ENCODE assay signal across 27 mouse cellular contexts in genomic region chr19:45623710-45624109, GRCm38 (mm10). TPM values are rescaled to one million over a fixed set of nuclear protein-coding genes. Genes with fewer than 3 reads are reported as not detected.
DNase-seq lines count a peak whose midpoint lies in the region; ATAC-seq and TF ChIP-seq lines count a peak whose summit lies in the region.
"Had no signal": no experiment of that assay in that cellular context is flagged by ENCODE, and none has a peak within 500 bp of the region (broad histone marks: within the 10 kb centered on the region; RNA-seq: fewer than 3 reads in every experiment).

No protein-coding gene starts in this region.

- no peaks in the 10 kb centered on the region for H3K79me2 ChIP-seq in CH12.LX (replicated peaks; ENCODE audit: control insufficient read depth, extremely low read depth, insufficient read depth, poor library complexity, severe bottlenecking)

- H3K9me3 ChIP-seq in CH12.LX (replicated peaks; ENCODE audit: low read length): no peaks in the 10 kb centered on the region
- H3K9me3 ChIP-seq in intestine, embryonic 16.5 days (ENCODE audit: control insufficient read depth, low read length): no peaks in the 10 kb centered on the region
- H3K9me3 ChIP-seq in midbrain, embryonic 14.5 days (ENCODE audit: control insufficient read depth, low read length): no peaks in the 10 kb centered on the region
- H3K9me3 ChIP-seq in hindbrain, embryonic 11.5 days (ENCODE audit: control insufficient read depth, low read length): no peaks in the 10 kb centered on the region
- H3K9me3 ChIP-seq: G1E; heart, embryonic 12.5 days; heart, embryonic 15.5 days; hindbrain, embryonic 10.5 days had no signal

- ATAC-seq in megakaryocyte progenitor cell, adult 5-6 weeks (replicated peaks; ENCODE audit: poor library complexity): 0 out of 2 replicates have a peak, but pooled peaks have one; percentile 11
- no peak for ATAC-seq in intestine, embryonic 16.5 days
- ATAC-seq in midbrain, embryonic 14.5 days (ENCODE audit: low FRiP score, low TSS enrichment): no peak
- no peak for ATAC-seq in hindbrain, embryonic 11.5 days (ENCODE audit: low FRiP score)
- ATAC-seq: forebrain, embryonic 14.5 days; forebrain, postnatal 0 days; hindbrain, postnatal 0 days; inflammation-experienced regulatory T-cells, adult 6 months; intestine, postnatal 0 days; Patski had no signal

- H3K36me3 ChIP-seq in CH12.LX (replicated peaks in 1 of 2; ENCODE audit: control insufficient read depth in 1 of 2, insufficient read depth in 1 of 2, low read length in 1 of 2): peaks cover 0 to 23% of the 10 kb centered on the region in 2 experiments
- no peaks in the 10 kb centered on the region for H3K36me3 ChIP-seq in intestine, embryonic 16.5 days (ENCODE audit: control insufficient read depth, insufficient read depth, low read length)
- H3K36me3 ChIP-seq in midbrain, embryonic 14.5 days (ENCODE audit: control insufficient read depth, insufficient read depth, low read length): peaks cover 8% of the 10 kb centered on the region; the same call in 1 of the 2 replicates
- no peaks in the 10 kb centered on the region for H3K36me3 ChIP-seq in hindbrain, embryonic 11.5 days (ENCODE audit: control insufficient read depth, insufficient read depth, low read length)
- H3K36me3 ChIP-seq: hindbrain, embryonic 10.5 days had no signal

- no peaks in the 10 kb centered on the region for H3K27me3 ChIP-seq in CH12.LX (replicated peaks)
- H3K27me3 ChIP-seq in intestine, embryonic 16.5 days (replicated peaks; ENCODE audit: control insufficient read depth, insufficient read depth, low read length): no peaks in the 10 kb centered on the region
- H3K27me3 ChIP-seq in midbrain, embryonic 14.5 days (ENCODE audit: control insufficient read depth, insufficient read depth, low read length): no peaks in the 10 kb centered on the region
- peaks cover 2% of the 10 kb centered on the region for H3K27me3 ChIP-seq in hindbrain, embryonic 11.5 days (ENCODE audit: control insufficient read depth, insufficient read depth, low read length)
- H3K27me3 ChIP-seq: heart, embryonic 12.5 days; heart, embryonic 15.5 days; Patski had no signal

- no peak overlapping the region for H3K27ac ChIP-seq in CH12.LX (ENCODE audit: insufficient read depth, low read depth)
- no peak overlapping the region for H3K27ac ChIP-seq in intestine, embryonic 16.5 days (ENCODE audit: low read length)
- no peak overlapping the region for H3K27ac ChIP-seq in midbrain, embryonic 14.5 days (replicated peaks; ENCODE audit: low read depth, low read length)
- no peak overlapping the region for H3K27ac ChIP-seq in hindbrain, embryonic 11.5 days (ENCODE audit: low read depth, low read length)
- H3K27ac ChIP-seq: gastrocnemius, adult 2 months; heart, embryonic 15.5 days; hindbrain, embryonic 10.5 days; hindbrain, embryonic 14.5 days; hindbrain, postnatal 0 days had no signal

- 88% methylated on average over 4 of the region's 4 CpGs for WGBS in intestine, embryonic 16.5 days
- WGBS in midbrain, embryonic 14.5 days: 88% methylated on average over 4 of the region's 4 CpGs
- WGBS in hindbrain, embryonic 11.5 days: 84% methylated on average over 4 of the region's 4 CpGs

- 0 out of 2 replicates have a peak overlapping the region, but pooled peaks have one; percentile 4 for H3K4me2 ChIP-seq in CH12.LX (ENCODE audit: insufficient read depth, low read depth, poor library complexity, severe bottlenecking)
- no peak overlapping the region for H3K4me2 ChIP-seq in intestine, embryonic 16.5 days (ENCODE audit: low read depth, low read length)
- H3K4me2 ChIP-seq in midbrain, embryonic 14.5 days (ENCODE audit: low read length): no peak overlapping the region
- H3K4me2 ChIP-seq in hindbrain, embryonic 11.5 days (replicated peaks; ENCODE audit: low read depth, low read length): no peak overlapping the region
- H3K4me2 ChIP-seq: heart, embryonic 12.5 days; heart, embryonic 15.5 days; hindbrain, embryonic 14.5 days had no signal

- no peak overlapping the region for H3K9ac ChIP-seq in CH12.LX (ENCODE audit: insufficient read depth, low read depth)
- H3K9ac ChIP-seq in intestine, embryonic 16.5 days (ENCODE audit: low read depth, low read length): no peak overlapping the region
- no peak overlapping the region for H3K9ac ChIP-seq in midbrain, embryonic 14.5 days (replicated peaks; ENCODE audit: low read length)
- no peak overlapping the region for H3K9ac ChIP-seq in hindbrain, embryonic 11.5 days (ENCODE audit: low read depth, low read length)
- H3K9ac ChIP-seq: forebrain, postnatal 0 days; heart, embryonic 12.5 days; heart, embryonic 15.5 days; hindbrain, embryonic 14.5 days had no signal

- H3K4me1 ChIP-seq in CH12.LX (ENCODE audit: control insufficient read depth in 1 of 2, insufficient read depth in 2 of 2): peaks cover 9 to 26% of the 10 kb centered on the region in 2 experiments
- peaks cover 3% of the 10 kb centered on the region; the same call in 1 of the 2 replicates for H3K4me1 ChIP-seq in intestine, embryonic 16.5 days (ENCODE audit: control insufficient read depth, insufficient read depth, low read length)
- no peaks in the 10 kb centered on the region for H3K4me1 ChIP-seq in midbrain, embryonic 14.5 days (ENCODE audit: control insufficient read depth, insufficient read depth, low read length)
- no peaks in the 10 kb centered on the region for H3K4me1 ChIP-seq in hindbrain, embryonic 11.5 days (replicated peaks; ENCODE audit: control insufficient read depth, insufficient read depth, low read length)
- H3K4me1 ChIP-seq: heart, embryonic 15.5 days had no signal

- in situ Hi-C loops in CH12.LX (cut with MboI; ENCODE audit: low pct_ligation_motif_present, low pct_unique_long_range_greater_than_20kb, low sequenced_read_pairs): no loop called here

- DNase-seq in A20 (ENCODE audit: low read depth, low spot score) (peak; percentile 60), CH12.LX (ENCODE audit: extremely low read depth) (peak; percentile 52)
- DNase-seq in midbrain, embryonic 14.5 days: no peak
- no peak for DNase-seq in hindbrain, embryonic 11.5 days (ENCODE audit: low spot score)
- DNase-seq: adrenal gland, postnatal 14 days; cerebellum, adult 11 months; cerebellum, adult 2 months; cerebellum, adult 9-11 months; cerebellum, postnatal 25 days; forebrain, postnatal 0 days; gastrocnemius, adult 2 months; gastrocnemius, postnatal 14 days; heart, adult 18-20 months; heart, postnatal 10 days; heart, postnatal 36 days had no signal

- peak; percentile 66 for TF ChIP-seq EP300 in CH12.LX (IDR thresholded peaks at IDR 0.05; ENCODE audit: low read length)

- dilution Hi-C loops in CH12.LX (cut with MboI; ENCODE audit: extremely low pct_ligation_motif_present, extremely low pct_unique_long_range_greater_than_20kb, low sequenced_read_pairs): no loop called here

- TF ChIP-seq RAD21 in CH12.LX (IDR thresholded peaks at IDR 0.05; ENCODE audit: low read depth, low read length): no peak

- no peak for TF ChIP-seq CTCF in CH12.LX (conservative IDR thresholded peaks at IDR 0.05 in 1 of 2, IDR thresholded peaks at IDR 0.05 in 1 of 2; ENCODE audit: low read depth in 2 of 2, low read length in 2 of 2)

- TF ChIP-seq POLR2A in CH12.LX (IDR thresholded peaks at IDR 0.05; ENCODE audit: low read depth, low read length): no peak

- no peak overlapping the region for H3K4me3 ChIP-seq in CH12.LX (replicated peaks in 1 of 3; ENCODE audit: low read depth in 2 of 3, low read length in 2 of 3, poor library complexity in 1 of 3)
- H3K4me3 ChIP-seq in intestine, embryonic 16.5 days (ENCODE audit: low read length): no peak overlapping the region
- H3K4me3 ChIP-seq in midbrain, embryonic 14.5 days (replicated peaks; ENCODE audit: low read depth, low read length): no peak overlapping the region
- no peak overlapping the region for H3K4me3 ChIP-seq in hindbrain, embryonic 11.5 days (ENCODE audit: low read depth, low read length)
- H3K4me3 ChIP-seq: gastrocnemius, adult 2 months; heart, embryonic 12.5 days; heart, embryonic 15.5 days; hindbrain, embryonic 10.5 days had no signal

TF ChIP-seq in CH12.LX, 34 proteins besides CTCF, POLR2A, EP300 and RAD21:
- TF ChIP-seq ETS1 (conservative IDR thresholded peaks at IDR 0.05; ENCODE audit: low read depth, low read length) (no peak), IRF4 (IDR thresholded peaks at IDR 0.05; ENCODE audit: low read depth, low read length) (peak; percentile 86)

RNA-seq across cellular contexts. Expression of gene Fbxw4, which starts 36.4 kb away (rescaled TPM):
- total RNA-seq in CH12.LX (2012; rRNA removed): 3.2 and 4.5 TPM in 2 replicates
- total RNA-seq in CH12.LX (2014; rRNA removed): 4.8 and 7.5 TPM in 2 replicates
- polyA plus RNA-seq in CH12.LX (2012; ENCODE audit: insufficient read length, low read depth): 5.5 and 8.6 TPM in 2 replicates
- total RNA-seq in megakaryocyte progenitor cell, adult 5-6 weeks (2015): 26.0 and 27.0 TPM in 2 replicates
- 22.3 and 31.5 TPM in 2 replicates for total RNA-seq in megakaryocyte progenitor cell, adult 5-6 weeks (2017)
- 2.5 and 2.8 TPM in 2 replicates for polyA plus RNA-seq in intestine, embryonic 16.5 days (2015; fragmentation: Nextera tagmentation; extraction: Ambion mirVana)
- polyA plus RNA-seq in midbrain, embryonic 14.5 days (2014; fragmentation: Nextera tagmentation; extraction: Ambion mirVana): 5.6 and 8.1 TPM in 2 replicates
- polyA plus RNA-seq in hindbrain, embryonic 11.5 days (2014; fragmentation: Nextera tagmentation; extraction: Ambion mirVana): 2.0 and 3.5 TPM in 2 replicates

Comparison
In these comparisons a context has a peak if more than half of its experiments do, and no peak if none do; other contexts are left out.
1. DNase-seq: peak in A20 (single experiment) and CH12.LX (single experiment); none in midbrain, embryonic 14.5 days (single experiment) and hindbrain, embryonic 11.5 days (single experiment).